Mouse (Mus musculus): ENCODE measurements around the gene Olfr164. TPM values are rescaled to one million over a fixed set of nuclear protein-coding genes. Genes with fewer than 3 reads are reported as not detected.

Olfr164 gene
- not detected in 2 replicates for polyA plus RNA-seq (2015; fragmentation: Nextera tagmentation; extraction: Ambion mirVana)

DNA sequence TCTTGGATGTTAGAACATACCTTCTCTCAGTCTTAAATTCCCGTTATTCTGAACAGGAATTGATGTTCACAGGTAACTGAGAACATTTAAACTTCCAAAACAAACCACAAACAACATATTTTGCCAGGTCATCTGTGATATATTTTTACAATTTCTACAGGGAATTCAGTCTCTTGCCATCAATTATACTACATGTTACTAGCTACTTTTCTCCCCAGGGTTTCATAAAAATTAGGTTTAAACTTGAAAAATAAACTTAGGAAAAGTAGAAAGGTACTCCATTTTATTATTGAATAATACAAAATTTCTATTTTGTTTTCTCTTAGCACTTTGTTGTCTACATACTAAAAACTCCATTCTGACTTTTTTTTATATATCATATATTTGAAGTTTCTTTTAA is at the start of gene Olfr164:
TSS of gene Olfr164 (minus strand) at position 101 of the 400 bp plus-strand sequence.
- no peak for ATAC-seq (ENCODE audit: insufficient read depth, low FRiP score)
- Histone ChIP-seq H3K4me1 (ENCODE audit: control insufficient read depth, insufficient read depth, low read length) (no peaks in the 10 kb centered on the region), H3K36me3 (ENCODE audit: control insufficient read depth, insufficient read depth, low read length) (no peaks in the 10 kb centered on the region), H3K9me3 (replicated peaks; ENCODE audit: control insufficient read depth, low read length) (no peaks in the 10 kb centered on the region), H3K4me2 (ENCODE audit: low read depth, low read length) (no peak within 1 kb of the TSS), H3K27me3 (ENCODE audit: control insufficient read depth, insufficient read depth, low read length) (no peaks in the 10 kb centered on the region), H3K9ac (ENCODE audit: low read length) (no peak within 1 kb of the TSS), H3K4me3 (replicated peaks; ENCODE audit: low read length) (no peak within 1 kb of the TSS), H3K27ac (ENCODE audit: low read length) (no peak within 1 kb of the TSS)
- 27% methylated on average over 1 of the region's 1 CpGs for WGBS

DNA sequence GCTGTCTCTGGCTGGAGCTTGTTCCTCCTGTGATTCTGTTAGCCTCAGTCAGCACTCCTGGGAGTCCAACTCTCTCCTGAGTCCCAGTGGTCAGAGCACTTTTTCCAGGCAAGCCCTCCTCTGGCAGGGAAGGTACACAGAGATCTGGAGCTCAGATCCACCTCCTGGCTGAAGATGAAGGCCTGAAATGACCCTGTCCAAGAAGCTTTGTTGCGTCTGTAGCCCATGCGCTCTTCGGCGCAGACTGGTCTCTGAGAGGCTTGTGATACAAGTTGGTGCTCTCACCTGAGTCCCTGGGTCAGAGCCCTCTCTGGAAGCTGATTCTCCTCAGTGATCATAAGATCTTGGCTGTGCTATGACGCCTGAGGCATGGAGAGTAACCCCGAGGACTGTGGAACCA is 35.2 kb upstream of the Olfr164 start:
- Histone ChIP-seq H3K9me3 (replicated peaks; ENCODE audit: control insufficient read depth, low read length) (no peaks in the 10 kb centered on the region), H3K4me2 (ENCODE audit: low read depth, low read length) (no peak overlapping the region), H3K9ac (ENCODE audit: low read length) (no peak overlapping the region), H3K36me3 (ENCODE audit: control insufficient read depth, insufficient read depth, low read length) (no peaks in the 10 kb centered on the region), H3K27ac (ENCODE audit: low read length) (no peak overlapping the region), H3K4me3 (replicated peaks; ENCODE audit: low read length) (no peak overlapping the region), H3K4me1 (ENCODE audit: control insufficient read depth, insufficient read depth, low read length) (no peaks in the 10 kb centered on the region), H3K27me3 (ENCODE audit: control insufficient read depth, insufficient read depth, low read length) (no peaks in the 10 kb centered on the region)
- no peak for ATAC-seq (ENCODE audit: insufficient read depth, low FRiP score)
- WGBS: 90% methylated on average over 6 of the region's 6 CpGs

DNA sequence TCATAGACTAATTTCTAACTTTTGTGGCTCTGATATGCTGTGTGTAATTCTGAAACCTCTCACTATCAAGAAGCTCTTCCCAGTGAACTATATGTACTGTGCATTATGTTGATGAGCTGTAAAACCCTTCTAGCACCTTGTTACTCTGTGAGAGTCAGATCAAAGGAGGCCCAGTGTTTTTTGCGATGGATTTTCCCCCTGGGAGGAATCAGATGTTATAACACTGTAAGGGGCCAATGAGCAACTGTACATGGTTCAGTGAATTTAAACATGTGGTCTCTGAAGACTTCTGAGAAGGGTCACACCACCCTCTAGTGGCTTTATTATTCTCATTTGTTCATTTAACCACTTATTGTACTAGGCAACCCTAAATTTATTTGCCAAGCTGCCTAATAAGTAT is 50.6 kb downstream of the Olfr164 start:
- Histone ChIP-seq H3K9me3 (replicated peaks; ENCODE audit: control insufficient read depth, low read length) (no peaks in the 10 kb centered on the region), H3K4me3 (replicated peaks; ENCODE audit: low read length) (no peak overlapping the region), H3K4me2 (ENCODE audit: low read depth, low read length) (no peak overlapping the region), H3K9ac (ENCODE audit: low read length) (no peak overlapping the region), H3K27ac (ENCODE audit: low read length) (no peak overlapping the region), H3K36me3 (ENCODE audit: control insufficient read depth, insufficient read depth, low read length) (no peaks in the 10 kb centered on the region), H3K27me3 (ENCODE audit: control insufficient read depth, insufficient read depth, low read length) (no peaks in the 10 kb centered on the region), H3K4me1 (ENCODE audit: control insufficient read depth, insufficient read depth, low read length) (no peaks in the 10 kb centered on the region)
- 29% methylated on average over 1 of the region's 1 CpGs for WGBS
- no peak for ATAC-seq (ENCODE audit: insufficient read depth, low FRiP score)

DNA sequence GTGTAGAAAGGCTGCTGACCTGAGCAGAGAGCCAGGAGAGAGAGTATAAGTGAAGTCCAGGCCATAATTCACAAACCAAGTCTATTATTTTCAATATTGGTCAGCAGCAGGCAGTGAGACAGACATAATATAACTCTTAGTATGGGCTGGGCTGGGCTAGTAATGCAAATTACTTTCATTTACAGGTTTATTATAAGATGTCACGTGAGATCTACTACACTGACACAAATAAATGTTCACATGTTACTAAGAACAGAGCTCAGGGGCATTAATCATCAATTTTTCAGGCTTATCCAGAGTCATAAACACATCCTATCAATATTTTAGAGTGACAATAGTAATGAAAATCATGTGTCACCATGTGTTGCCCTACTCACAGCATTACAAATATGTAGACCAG is 53.1 kb downstream of the Olfr164 start:
- no peak overlapping the region for H3K9ac ChIP-seq (ENCODE audit: low read length)
- no peaks in the 10 kb centered on the region for H3K36me3 ChIP-seq (ENCODE audit: control insufficient read depth, insufficient read depth, low read length)
- H3K9me3 ChIP-seq (replicated peaks; ENCODE audit: control insufficient read depth, low read length): no peaks in the 10 kb centered on the region
- H3K4me1 ChIP-seq (ENCODE audit: control insufficient read depth, insufficient read depth, low read length): no peaks in the 10 kb centered on the region
- no peak for ATAC-seq (ENCODE audit: insufficient read depth, low FRiP score)
- no peak overlapping the region for H3K4me2 ChIP-seq (ENCODE audit: low read depth, low read length)
- no peak overlapping the region for H3K27ac ChIP-seq (ENCODE audit: low read length)
- no peaks in the 10 kb centered on the region for H3K27me3 ChIP-seq (ENCODE audit: control insufficient read depth, insufficient read depth, low read length)
- no peak overlapping the region for H3K4me3 ChIP-seq (replicated peaks; ENCODE audit: low read length)
- WGBS: 61% methylated on average over 1 of the region's 1 CpGs

- no peaks in the 10 kb centered on the region for H3K36me3 ChIP-seq (ENCODE audit: control insufficient read depth, insufficient read depth, low read length)
- no peaks in the 10 kb centered on the region for H3K27me3 ChIP-seq (ENCODE audit: control insufficient read depth, insufficient read depth, low read length)
- no peak overlapping the region for H3K4me2 ChIP-seq (ENCODE audit: low read depth, low read length)
- H3K27ac ChIP-seq (ENCODE audit: low read length): no peak overlapping the region
- H3K4me3 ChIP-seq (replicated peaks; ENCODE audit: low read length): no peak overlapping the region
- no peaks in the 10 kb centered on the region for H3K4me1 ChIP-seq (ENCODE audit: control insufficient read depth, insufficient read depth, low read length)
- H3K9me3 ChIP-seq (replicated peaks; ENCODE audit: control insufficient read depth, low read length): no peaks in the 10 kb centered on the region
- H3K9ac ChIP-seq (ENCODE audit: low read length): no peak overlapping the region
- WGBS: 81% methylated on average over 1 of the region's 1 CpGs
- no peak for ATAC-seq (ENCODE audit: insufficient read depth, low FRiP score)
Observed at GRCm38 (mm10) chr16:19245835-19246234, 68.0 kb downstream of the Olfr164 start.

GRCm38 (mm10) chr16:19241539-19242025 is 72.3 kb downstream of the Olfr164 start:
- H3K9ac ChIP-seq (ENCODE audit: low read length): no peak overlapping the region
- no peaks in the 10 kb centered on the region for H3K27me3 ChIP-seq (ENCODE audit: control insufficient read depth, insufficient read depth, low read length)
- no peak for ATAC-seq (ENCODE audit: insufficient read depth, low FRiP score)
- no peaks in the 10 kb centered on the region for H3K9me3 ChIP-seq (replicated peaks; ENCODE audit: control insufficient read depth, low read length)
- H3K36me3 ChIP-seq (ENCODE audit: control insufficient read depth, insufficient read depth, low read length): no peaks in the 10 kb centered on the region
- H3K27ac ChIP-seq (ENCODE audit: low read length): no peak overlapping the region
- H3K4me3 ChIP-seq (replicated peaks; ENCODE audit: low read length): no peak overlapping the region
- no peak overlapping the region for H3K4me2 ChIP-seq (ENCODE audit: low read depth, low read length)
- no peaks in the 10 kb centered on the region for H3K4me1 ChIP-seq (ENCODE audit: control insufficient read depth, insufficient read depth, low read length)

- Histone ChIP-seq H3K4me1 (ENCODE audit: control insufficient read depth, insufficient read depth, low read length) (no peaks in the 10 kb centered on the region), H3K27ac (ENCODE audit: low read length) (no peak overlapping the region), H3K4me3 (replicated peaks; ENCODE audit: low read length) (no peak overlapping the region), H3K9me3 (replicated peaks; ENCODE audit: control insufficient read depth, low read length) (no peaks in the 10 kb centered on the region), H3K4me2 (ENCODE audit: low read depth, low read length) (no peak overlapping the region), H3K27me3 (ENCODE audit: control insufficient read depth, insufficient read depth, low read length) (no peaks in the 10 kb centered on the region), H3K9ac (ENCODE audit: low read length) (no peak overlapping the region), H3K36me3 (ENCODE audit: control insufficient read depth, insufficient read depth, low read length) (no peaks in the 10 kb centered on the region)
- 80% methylated on average over 6 of the region's 6 CpGs for WGBS
- ATAC-seq (ENCODE audit: insufficient read depth, low FRiP score): no peak
Observed at GRCm38 (mm10) chr16:19240792-19241538, 72.9 kb downstream of the Olfr164 start.

DNA sequence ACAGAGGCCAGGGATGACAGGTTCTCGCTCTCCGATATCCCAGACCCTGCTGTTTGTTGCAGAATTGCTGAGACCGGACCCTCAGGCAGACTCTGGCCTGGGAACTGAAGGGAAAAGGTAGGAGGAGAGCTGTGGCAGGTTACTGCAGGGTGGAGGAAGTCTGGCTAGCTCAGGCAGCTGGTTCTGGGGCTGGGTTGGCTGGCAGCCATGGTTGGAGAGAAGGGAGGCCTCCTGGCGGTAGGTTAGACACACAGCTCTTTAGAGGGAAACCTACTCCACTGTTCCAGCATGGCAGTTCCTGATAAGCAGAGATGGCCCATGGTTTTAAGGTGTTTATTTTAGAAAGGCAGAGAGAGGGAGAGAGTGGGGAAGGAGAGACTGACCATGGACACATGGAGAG is 77.1 kb downstream of the Olfr164 start:
- Histone ChIP-seq H3K9ac (ENCODE audit: low read length) (no peak overlapping the region), H3K9me3 (replicated peaks; ENCODE audit: control insufficient read depth, low read length) (no peaks in the 10 kb centered on the region), H3K4me1 (ENCODE audit: control insufficient read depth, insufficient read depth, low read length) (no peaks in the 10 kb centered on the region), H3K4me2 (ENCODE audit: low read depth, low read length) (no peak overlapping the region), H3K27me3 (ENCODE audit: control insufficient read depth, insufficient read depth, low read length) (no peaks in the 10 kb centered on the region), H3K27ac (ENCODE audit: low read length) (no peak overlapping the region), H3K4me3 (replicated peaks; ENCODE audit: low read length) (no peak overlapping the region), H3K36me3 (ENCODE audit: control insufficient read depth, insufficient read depth, low read length) (no peaks in the 10 kb centered on the region)
- WGBS: 85% methylated on average over 4 of the region's 4 CpGs
- no peak for ATAC-seq (ENCODE audit: insufficient read depth, low FRiP score)
